ENCODE assay signal across 27 mouse cellular contexts in the genomic region with DNA sequence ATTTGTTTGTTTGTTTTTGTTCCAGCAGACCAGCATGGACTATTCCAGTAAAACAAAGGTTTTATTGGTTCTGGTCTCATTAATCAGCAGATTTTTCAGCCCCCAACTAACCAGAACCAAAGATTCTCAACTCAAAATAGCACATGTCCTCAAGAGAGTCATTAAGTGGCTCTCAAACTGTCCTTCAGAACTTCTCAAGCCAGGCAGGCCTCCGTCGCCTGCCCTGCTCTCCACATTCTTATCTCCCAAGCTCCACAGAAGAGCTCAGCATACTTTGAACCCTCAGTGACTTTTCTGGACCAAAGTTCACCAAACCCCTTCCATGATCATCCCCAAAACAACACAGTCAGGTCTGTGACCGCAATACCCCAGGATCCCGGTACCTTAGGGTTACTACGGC. TPM values are rescaled to one million over a fixed set of nuclear protein-coding genes. Genes with fewer than 3 reads are reported as not detected.
DNase-seq lines count a peak whose midpoint lies in the region; ATAC-seq and TF ChIP-seq lines count a peak whose summit lies in the region.
"Had no signal": no experiment of that assay in that cellular context is flagged by ENCODE, and none has a peak within 500 bp of the region (broad histone marks: within the 10 kb centered on the region; RNA-seq: fewer than 3 reads in every experiment).

No protein-coding gene starts in this region.

- WGBS in kidney, postnatal 0 days: 62% methylated on average over 5 of the region's 5 CpGs
- WGBS in lung, embryonic 16.5 days: 72% methylated on average over 5 of the region's 5 CpGs
- 65% methylated on average over 5 of the region's 5 CpGs for WGBS in liver, embryonic 15.5 days (ENCODE audit: insufficient replicate concordance)

- no peaks in the 10 kb centered on the region for H3K36me3 ChIP-seq in kidney, postnatal 0 days (ENCODE audit: insufficient read depth, low read length)
- H3K36me3 ChIP-seq in lung, embryonic 16.5 days (ENCODE audit: control insufficient read depth, insufficient read depth, low read length): no peaks in the 10 kb centered on the region
- no peaks in the 10 kb centered on the region for H3K36me3 ChIP-seq in liver, embryonic 15.5 days (replicated peaks)
- H3K36me3 ChIP-seq: embryonic facial prominence, embryonic 12.5 days; heart, embryonic 12.5 days; limb, embryonic 13.5 days; stomach, embryonic 15.5 days had no signal

- H3K4me1 ChIP-seq in kidney, postnatal 0 days (replicated peaks; ENCODE audit: insufficient read depth, low read length): peaks cover 33% of the 10 kb centered on the region
- peaks cover 46% of the 10 kb centered on the region for H3K4me1 ChIP-seq in lung, embryonic 16.5 days (replicated peaks; ENCODE audit: control insufficient read depth, insufficient read depth, low read length)
- peaks cover 94% of the 10 kb centered on the region for H3K4me1 ChIP-seq in liver, embryonic 15.5 days (replicated peaks)

- ATAC-seq in kidney, postnatal 0 days (replicated peaks; ENCODE audit: low FRiP score, low read depth): no peak
- ATAC-seq in lung, embryonic 16.5 days (ENCODE audit: low read depth): no peak
- ATAC-seq in liver, embryonic 15.5 days (ENCODE audit: insufficient read depth): no peak
- ATAC-seq: CD4-positive, CD25-positive, alpha-beta regulatory T cell, adult 4 months; forebrain, embryonic 14.5 days; midbrain, embryonic 16.5 days had no signal

- DNase-seq in kidney, adult 11 months: peak; percentile 20
- DNase-seq in kidney, postnatal 4 days: no peak
- peak; percentile 36 for DNase-seq in kidney, postnatal 0 days (ENCODE audit: low spot score)
- DNase-seq in kidney, adult 18-20 months: no peak
- no peak for DNase-seq in lung, postnatal 10 days
- no peak for DNase-seq in left cerebral cortex, postnatal 10 days (ENCODE audit: extremely low spot score in 1 of 2, low spot score in 2 of 2)
- DNase-seq: adrenal gland, postnatal 25 days; cerebellum, adult 11-12 months; cerebellum, adult 9-11 months; embryo, embryonic 11 days; gastrocnemius, postnatal 36 days; heart, adult 18-20 months; right cerebral cortex, postnatal 25 days had no signal

- H3K4me3 ChIP-seq in kidney, postnatal 0 days (replicated peaks; ENCODE audit: low read depth, low read length): no peak overlapping the region
- no peak overlapping the region for H3K4me3 ChIP-seq in lung, embryonic 16.5 days (ENCODE audit: low read length)
- H3K4me3 ChIP-seq in liver, embryonic 15.5 days (replicated peaks): no peak overlapping the region
- H3K4me3 ChIP-seq: embryonic facial prominence, embryonic 12.5 days; heart, embryonic 12.5 days; left cerebral cortex, adult 2 months; limb, embryonic 13.5 days; stomach, embryonic 15.5 days had no signal

- intact Hi-C loops in left cerebral cortex, postnatal 10 days (cut with DNase I): no loop called here

- no peak overlapping the region for H3K4me2 ChIP-seq in kidney, postnatal 0 days (ENCODE audit: low read length)
- no peak overlapping the region for H3K4me2 ChIP-seq in lung, embryonic 16.5 days (ENCODE audit: low read depth, low read length)
- no peak overlapping the region for H3K4me2 ChIP-seq in liver, embryonic 15.5 days
- H3K4me2 ChIP-seq: embryonic facial prominence, embryonic 12.5 days; heart, embryonic 12.5 days; hindbrain, embryonic 14.5 days; limb, embryonic 13.5 days; midbrain, embryonic 11.5 days; stomach, embryonic 15.5 days had no signal

- H3K9me3 ChIP-seq in kidney, postnatal 0 days (replicated peaks; ENCODE audit: low read length): no peaks in the 10 kb centered on the region
- no peaks in the 10 kb centered on the region for H3K9me3 ChIP-seq in lung, embryonic 16.5 days (ENCODE audit: control insufficient read depth, low read length)
- no peaks in the 10 kb centered on the region for H3K9me3 ChIP-seq in liver, embryonic 15.5 days (replicated peaks)
- H3K9me3 ChIP-seq: embryonic facial prominence, embryonic 12.5 days; heart, embryonic 12.5 days; limb, embryonic 13.5 days; stomach, embryonic 15.5 days had no signal

- H3K9ac ChIP-seq in kidney, postnatal 0 days (ENCODE audit: low read depth, low read length): no peak overlapping the region
- no peak overlapping the region for H3K9ac ChIP-seq in lung, embryonic 16.5 days (ENCODE audit: low read length)
- no peak overlapping the region for H3K9ac ChIP-seq in liver, embryonic 15.5 days
- H3K9ac ChIP-seq: embryonic facial prominence, embryonic 12.5 days; heart, embryonic 12.5 days; hindbrain, embryonic 14.5 days; limb, embryonic 13.5 days; stomach, embryonic 15.5 days had no signal

- no peaks in the 10 kb centered on the region for H3K27me3 ChIP-seq in kidney, postnatal 0 days (ENCODE audit: insufficient read depth, low read length)
- no peaks in the 10 kb centered on the region for H3K27me3 ChIP-seq in lung, embryonic 16.5 days (ENCODE audit: control insufficient read depth, insufficient read depth, low read depth, low read length)
- no peaks in the 10 kb centered on the region for H3K27me3 ChIP-seq in liver, embryonic 15.5 days
- H3K27me3 ChIP-seq: embryonic facial prominence, embryonic 12.5 days; heart, embryonic 12.5 days; limb, embryonic 13.5 days; stomach, embryonic 15.5 days had no signal

- no peak for TF ChIP-seq CTCF in kidney, postnatal 0 days (IDR thresholded peaks at IDR 0.05; ENCODE audit: low read depth)

- no peak overlapping the region for H3K27ac ChIP-seq in kidney, postnatal 0 days
- peak overlapping the region; percentile 38; the same call in 1 of the 2 replicates for H3K27ac ChIP-seq in lung, embryonic 16.5 days (ENCODE audit: low read length)
- H3K27ac ChIP-seq in liver, embryonic 15.5 days (replicated peaks): peak overlapping the region; percentile 93
- H3K27ac ChIP-seq: embryonic facial prominence, embryonic 12.5 days; hindbrain, embryonic 14.5 days; left cerebral cortex, adult 2 months; limb, embryonic 13.5 days; stomach, embryonic 15.5 days had no signal

RNA-seq across cellular contexts. Expression of a gene that starts 45.5 kb away (rescaled TPM):
- polyA plus RNA-seq in kidney, postnatal 0 days (2015; fragmentation: Nextera tagmentation; extraction: Ambion mirVana): 96.9 and 104 TPM in 2 replicates
- 126 and 132 TPM in 2 replicates for polyA plus RNA-seq in lung, embryonic 16.5 days (2015; fragmentation: Nextera tagmentation; extraction: Ambion mirVana)
- polyA plus RNA-seq in liver, embryonic 15.5 days (2015; fragmentation: Nextera tagmentation; extraction: Ambion mirVana): 23.8 and 27.2 TPM in 2 replicates
- total RNA-seq in left cerebral cortex, postnatal 10 days (2021): 10 to 100 TPM; 30.0 to 33.5 TPM

RNA-seq across cellular contexts. Expression of a gene that starts 47.1 kb away (rescaled TPM):
- polyA plus RNA-seq in kidney, postnatal 0 days (2015; fragmentation: Nextera tagmentation; extraction: Ambion mirVana): 178 and 197 TPM in 2 replicates
- polyA plus RNA-seq in lung, embryonic 16.5 days (2015; fragmentation: Nextera tagmentation; extraction: Ambion mirVana): 298 and 315 TPM in 2 replicates
- polyA plus RNA-seq in liver, embryonic 15.5 days (2015; fragmentation: Nextera tagmentation; extraction: Ambion mirVana): 66.0 and 88.2 TPM in 2 replicates
- 10 to 100 TPM; 12.5 to 13.4 TPM for total RNA-seq in left cerebral cortex, postnatal 10 days (2021)
- total RNA-seq: megakaryocyte, adult 5-6 weeks; neutrophil, adult 5-6 weeks had no signal

Comparison
In these comparisons a context has a peak if more than half of its experiments do, and no peak if none do; other contexts are left out.
1. DNase-seq: peak in kidney, adult 11 months (single experiment) and kidney, postnatal 0 days (single experiment); none in kidney, postnatal 4 days (0 of 2), kidney, adult 18-20 months (single experiment), lung, postnatal 10 days (single experiment) and left cerebral cortex, postnatal 10 days (0 of 2).